Mouse (Mus musculus) heart, adult 18-20 months (tissue): ENCODE data around the gene Phf21a. TPM values are rescaled to one million over a fixed set of nuclear protein-coding genes. Genes with fewer than 3 reads are reported as not detected.

ENCODE experiments used
- DNase-seq, 2 experiments: peaks; one replicate each; pipeline ENCODE4 v3.0.0; 2021 to 2022; ENCODE audit warnings: mixed read lengths in 1 of 2
- total RNA-seq, 2 experiments: library from RNA; stranded (reverse); gene quantifications; 2 replicates each; pipeline ENCODE4 v1.2.3; 2021

Phf21a gene
- total RNA-seq, 2 experiments from 2014 or later: 23.8 to 25.3 TPM

DNA sequence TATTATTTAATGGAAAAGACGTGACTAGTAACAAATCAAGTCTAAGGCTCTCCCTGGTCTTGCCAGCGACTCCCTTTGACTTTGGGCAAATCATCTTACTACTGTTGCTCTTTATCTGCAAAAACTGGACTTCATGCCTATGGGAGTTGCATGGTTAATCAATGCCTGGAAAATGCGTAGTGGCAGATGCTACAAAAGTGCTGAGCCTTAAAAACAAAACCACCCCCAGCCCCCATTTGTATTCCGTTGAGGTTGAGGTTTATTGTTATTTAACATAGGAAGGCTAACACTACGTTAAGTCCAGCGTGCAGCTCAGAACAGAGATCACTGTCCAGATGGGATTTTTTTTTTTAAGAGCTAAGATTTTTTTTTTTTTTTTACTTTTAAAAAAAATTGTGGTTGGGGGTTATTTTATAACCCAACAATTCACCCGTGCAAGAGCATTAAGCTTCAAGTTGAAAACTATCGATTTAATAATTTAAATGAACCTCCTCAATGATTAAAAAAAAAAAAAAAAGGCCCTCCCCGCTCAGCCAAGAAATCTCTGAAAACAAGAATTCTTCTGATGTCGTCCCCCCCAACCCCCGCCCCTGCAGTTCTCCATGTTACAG is 89.3 kb downstream of the Phf21a start:
- DNase-seq: no peak

DNA sequence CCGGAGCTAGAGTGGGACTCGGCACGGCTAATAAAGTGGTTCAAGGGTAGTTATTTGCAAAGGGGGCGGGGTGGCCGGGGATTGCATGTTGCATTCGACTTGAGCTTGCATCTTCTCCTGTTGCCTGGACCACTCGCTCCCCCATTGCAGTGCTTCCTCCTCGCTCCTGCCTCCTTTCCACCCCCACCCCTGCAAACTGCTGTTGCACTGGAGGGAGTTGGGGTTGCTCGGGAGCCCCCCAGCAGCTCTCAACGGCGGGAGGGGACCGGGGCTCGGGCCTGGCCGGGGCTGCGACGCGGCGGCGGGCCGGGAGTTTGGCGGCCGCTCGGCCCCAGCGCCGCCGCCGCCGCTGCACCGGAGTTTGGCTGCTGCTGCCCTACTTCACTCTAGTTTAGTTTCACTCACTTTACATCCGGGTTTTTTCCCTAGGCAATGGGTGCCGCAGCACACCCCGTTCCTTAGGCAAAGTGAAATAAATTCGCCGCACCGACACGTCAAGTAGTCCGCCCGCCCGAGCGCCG is 90.1 kb downstream of the Phf21a start:
- DNase-seq: peak; percentile 86 to 89

DNA sequence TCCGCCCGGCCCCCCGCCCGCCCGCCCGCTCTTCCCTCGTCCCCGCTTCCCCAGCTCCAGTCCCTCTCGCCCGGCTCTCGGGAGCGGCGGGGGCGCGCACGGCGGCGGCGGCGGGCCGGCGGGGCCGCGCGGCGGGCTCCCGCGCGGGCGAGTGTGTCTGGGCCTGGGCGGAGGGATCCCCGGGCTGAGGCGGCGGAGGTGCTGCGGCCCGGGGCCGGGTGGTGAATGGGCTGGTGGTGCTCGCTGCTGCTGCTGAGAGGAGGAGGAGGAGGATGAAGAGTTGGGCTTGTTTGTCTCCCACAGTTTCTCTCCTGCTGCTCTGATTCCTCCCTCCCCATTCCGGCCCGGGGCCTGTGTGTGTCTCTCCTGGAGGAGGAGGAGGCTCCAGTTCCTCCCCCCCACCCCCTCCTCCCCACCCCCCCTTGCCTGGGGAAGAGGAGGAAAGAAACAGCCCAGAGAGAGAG is 90.7 kb downstream of the Phf21a start:
- peak; percentile 94 to 95 for DNase-seq

DNA sequence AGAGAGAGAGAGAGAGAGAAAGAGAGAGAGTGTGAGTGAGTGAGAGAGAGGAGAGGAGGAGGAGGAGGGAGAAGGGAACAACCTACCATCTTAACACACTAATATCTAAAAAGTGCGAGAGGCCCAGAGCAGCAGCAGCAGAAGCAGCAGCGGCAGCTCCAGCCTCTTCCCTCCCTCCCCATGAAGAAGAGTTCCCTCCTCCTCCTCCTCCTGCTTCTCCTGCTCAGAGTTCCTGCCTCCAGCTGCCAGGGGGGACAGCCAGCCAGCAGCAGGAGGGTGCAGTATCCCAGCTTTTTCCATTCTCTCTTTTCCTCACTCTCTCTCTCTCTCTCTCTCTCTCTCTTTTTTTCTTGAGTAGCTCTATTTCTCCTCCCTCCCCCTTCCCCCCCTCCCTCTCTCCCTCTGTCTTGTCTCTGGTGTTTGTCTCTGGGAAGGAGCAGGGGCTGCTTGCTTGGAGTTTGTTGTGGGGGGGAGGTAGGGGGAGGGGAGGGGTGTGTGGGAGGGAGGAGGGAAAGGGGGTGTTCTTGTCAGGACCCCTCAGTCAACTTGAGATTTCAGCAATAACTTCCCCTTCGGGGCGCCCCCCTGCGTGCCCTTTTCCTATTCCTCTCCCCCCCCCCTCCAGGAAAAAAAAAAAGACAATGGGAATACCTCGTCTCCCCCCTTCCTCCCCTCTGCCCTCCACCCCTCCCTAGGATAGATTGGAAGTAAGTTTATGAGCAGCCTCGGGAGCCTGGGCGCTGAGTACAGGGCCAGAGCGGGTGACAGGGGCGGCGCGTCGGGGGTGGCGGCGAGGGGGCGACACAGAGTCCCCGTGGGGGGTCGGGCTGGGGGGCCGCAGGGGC is 91.4 kb downstream of the Phf21a start:
- peak; percentile 79 for DNase-seq

DNA sequence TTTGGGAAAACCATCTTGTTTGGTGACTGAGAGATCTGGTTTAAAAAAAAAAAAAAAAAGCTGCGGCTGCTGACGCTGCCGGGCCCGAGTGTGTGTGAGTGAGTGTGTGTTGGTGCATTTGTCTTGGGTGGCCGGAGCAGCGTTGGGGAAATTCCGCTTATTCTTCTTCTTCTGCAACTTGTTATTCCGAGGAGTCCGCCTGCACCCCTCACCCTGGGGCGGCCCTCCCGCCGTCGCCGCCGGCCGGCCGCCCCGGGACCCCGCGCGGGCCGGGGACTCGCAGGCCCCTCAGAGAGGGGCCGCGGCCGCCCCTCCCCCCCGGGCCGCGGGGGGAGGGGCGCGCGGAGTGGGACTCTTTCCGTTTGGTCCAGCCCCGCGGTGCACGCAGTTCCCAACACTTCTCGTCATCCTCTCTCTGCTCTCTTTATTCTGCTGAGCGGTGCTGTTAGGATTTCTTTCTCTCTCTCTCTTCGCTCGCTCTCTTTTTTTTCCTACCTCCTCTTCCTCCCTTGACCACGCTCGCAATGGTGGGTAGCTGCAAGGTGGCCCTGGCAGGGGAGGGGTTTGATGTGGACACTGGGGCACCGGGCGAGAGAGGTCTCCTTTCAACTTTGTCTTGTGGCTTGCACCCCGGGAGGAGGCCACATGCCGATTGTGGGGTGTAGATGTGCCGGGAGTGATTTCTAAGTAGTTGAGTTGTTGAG is 92.3 kb downstream of the Phf21a start:
- peak; percentile 65 to 77 for DNase-seq

DNA sequence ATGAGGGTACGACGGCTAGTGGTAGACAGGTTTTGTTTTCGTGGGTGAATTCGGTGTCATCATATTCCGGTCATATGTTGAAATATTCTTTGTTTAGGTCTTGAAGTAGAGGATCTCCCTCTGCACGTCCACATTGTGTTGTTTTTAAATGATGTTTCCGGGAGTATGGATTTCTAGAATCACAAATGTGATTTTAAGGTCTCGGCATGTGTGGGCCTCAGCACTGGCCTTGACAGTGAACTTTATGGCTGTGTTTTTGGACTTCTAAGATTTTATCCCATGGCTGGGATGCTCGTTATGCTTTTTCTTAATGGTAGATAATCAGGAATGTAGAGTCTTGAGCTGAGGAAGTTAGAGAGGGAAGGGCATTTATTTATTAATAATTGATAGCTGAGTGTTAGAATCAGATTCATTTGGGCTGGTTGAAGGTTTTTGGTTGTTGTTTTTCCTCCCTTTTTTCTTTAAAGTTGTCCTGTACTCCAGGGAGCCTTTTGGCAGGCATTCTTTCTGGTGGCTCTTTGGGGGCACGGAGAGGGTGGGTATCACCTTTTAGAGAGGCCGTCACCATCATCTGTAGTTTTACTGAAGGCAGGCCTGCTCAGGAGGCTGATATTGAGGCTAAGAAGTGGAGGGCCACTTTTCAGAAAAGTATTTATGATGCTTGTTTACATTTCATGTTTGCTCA is 93.0 kb downstream of the Phf21a start:
- DNase-seq: no peak

DNA sequence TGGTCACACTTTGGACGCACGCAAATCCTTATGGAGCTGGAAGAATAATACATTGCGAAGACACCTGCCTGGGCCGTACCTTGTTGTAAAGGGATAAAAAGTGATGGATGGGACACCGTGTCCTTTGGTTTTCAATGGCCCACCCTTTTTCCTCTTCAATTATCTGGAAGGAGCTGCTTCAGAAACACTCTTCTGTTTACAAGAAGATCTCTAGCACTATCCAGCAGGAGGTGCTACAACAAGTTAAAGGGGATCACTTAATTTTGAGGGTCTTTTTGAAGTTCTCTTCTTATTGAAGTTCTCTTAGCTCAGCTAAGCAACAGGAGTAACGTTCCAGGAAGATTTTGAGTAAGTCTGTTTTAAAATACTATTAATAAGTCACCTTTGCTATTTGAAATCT is 94.1 kb downstream of the Phf21a start:
- DNase-seq: no peak

DNA sequence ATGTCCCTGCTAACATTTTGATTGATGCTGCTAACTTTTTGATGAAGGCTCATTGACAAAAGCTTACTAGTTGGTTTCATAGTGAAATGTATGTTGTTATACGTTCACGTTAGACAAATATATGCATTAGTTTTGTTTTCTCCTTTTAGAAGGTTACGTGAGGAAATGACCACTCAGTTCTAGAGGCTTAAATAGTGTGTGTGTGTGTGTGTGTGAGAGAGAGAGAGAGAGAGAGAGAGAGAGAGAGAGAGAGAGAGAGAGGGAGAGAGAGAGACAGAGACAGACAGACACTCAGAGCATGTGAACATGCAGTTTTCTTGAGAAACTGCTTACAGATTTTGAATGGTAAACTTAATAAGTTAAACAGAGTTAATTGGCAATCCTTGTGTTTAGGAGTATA is 95.8 kb downstream of the Phf21a start:
- DNase-seq: no peak

DNA sequence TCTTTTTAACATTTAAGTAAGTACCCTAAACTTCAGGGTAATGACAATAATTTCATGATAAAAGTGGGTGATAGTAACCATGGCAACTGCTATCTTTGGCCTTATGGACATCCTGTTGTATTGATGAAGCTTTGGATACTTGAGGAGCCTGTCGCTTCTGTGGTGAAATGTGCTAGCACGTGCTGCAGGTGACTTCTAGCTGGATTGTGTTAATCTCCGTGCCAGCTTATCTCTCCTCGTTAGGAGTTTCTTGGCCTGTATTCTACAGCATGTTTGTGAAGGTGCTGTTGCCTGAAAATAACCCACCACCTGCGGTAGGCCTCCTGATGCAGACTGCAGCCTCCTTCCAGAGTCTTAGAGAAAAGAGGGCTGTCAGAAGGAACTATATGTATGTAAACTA is 98.0 kb downstream of the Phf21a start:
- DNase-seq: no peak

DNA sequence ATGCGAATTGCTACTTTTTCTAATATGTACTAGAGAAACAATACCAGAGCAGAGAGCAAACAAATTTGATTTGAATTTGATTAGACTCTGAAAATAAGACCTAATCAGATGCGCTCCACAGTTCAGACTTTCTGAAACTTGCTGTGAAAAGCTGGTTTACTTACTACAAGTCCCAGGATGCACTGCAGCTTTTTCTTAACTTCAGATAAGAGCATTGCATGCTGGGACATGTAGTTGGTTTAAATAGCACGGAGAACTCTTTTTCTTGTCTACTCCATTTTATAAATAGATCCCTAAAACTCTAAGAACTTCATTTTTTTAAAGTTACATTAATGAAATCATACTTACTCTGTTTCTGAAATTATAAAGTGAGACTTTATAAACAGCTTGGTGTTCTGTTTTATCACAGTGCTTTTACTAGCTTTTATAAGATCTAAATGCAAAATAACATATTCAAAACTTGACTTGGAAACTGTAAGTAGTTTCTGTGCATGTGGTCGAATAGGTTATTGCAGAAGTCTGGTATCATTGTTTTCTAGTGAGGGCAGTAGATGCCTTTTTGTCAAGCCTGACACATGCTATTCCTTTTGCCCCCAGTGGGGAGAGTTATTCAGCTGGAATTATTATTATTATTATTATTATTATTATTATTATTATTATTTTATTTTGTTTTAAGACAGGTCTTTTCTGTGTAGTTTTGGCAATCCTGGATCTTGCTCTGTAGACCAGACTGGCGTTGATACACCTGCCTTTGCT is 99.1 kb downstream of the Phf21a start:
- DNase-seq: peak; percentile 69 to 71

DNA sequence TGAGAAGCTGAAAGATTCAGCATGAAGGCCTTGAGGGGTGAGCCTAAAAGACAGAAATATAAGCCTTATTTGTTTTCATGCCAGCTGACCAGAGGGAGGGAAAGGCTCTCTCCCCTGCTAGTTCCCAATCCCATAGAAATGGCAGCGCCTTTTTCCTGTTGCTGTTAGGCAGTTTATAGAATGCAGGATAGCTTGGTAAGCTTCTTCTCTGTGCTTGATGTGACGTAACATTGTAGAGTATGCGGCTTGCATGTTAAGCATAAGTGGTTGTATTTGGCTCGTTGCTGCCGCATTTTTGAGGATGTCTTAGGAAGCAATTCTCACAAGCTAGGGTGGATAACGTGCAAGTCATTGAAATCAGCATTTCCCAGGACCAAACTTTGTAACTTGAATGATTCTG is 105.2 kb downstream of the Phf21a start:
- DNase-seq: no peak

DNA sequence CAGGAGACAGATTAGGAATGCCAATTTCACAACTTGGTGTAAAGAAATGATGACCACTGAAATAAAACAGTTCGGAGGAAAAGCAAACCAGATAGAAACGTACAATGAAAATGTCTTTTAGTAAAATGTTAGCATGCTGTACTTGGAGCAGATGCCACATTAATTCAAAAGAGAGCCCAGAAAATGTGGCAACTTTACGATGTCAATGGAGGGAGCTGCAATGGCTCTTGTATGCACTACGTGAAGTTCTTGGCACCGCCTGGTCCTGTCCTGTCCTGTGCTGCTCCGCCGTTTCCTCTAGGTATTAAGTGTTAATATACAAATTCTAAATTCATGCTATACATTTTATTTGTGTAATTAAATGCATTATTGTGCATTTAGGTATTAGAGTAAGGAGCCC is 105.8 kb downstream of the Phf21a start:
- no peak for DNase-seq

DNA sequence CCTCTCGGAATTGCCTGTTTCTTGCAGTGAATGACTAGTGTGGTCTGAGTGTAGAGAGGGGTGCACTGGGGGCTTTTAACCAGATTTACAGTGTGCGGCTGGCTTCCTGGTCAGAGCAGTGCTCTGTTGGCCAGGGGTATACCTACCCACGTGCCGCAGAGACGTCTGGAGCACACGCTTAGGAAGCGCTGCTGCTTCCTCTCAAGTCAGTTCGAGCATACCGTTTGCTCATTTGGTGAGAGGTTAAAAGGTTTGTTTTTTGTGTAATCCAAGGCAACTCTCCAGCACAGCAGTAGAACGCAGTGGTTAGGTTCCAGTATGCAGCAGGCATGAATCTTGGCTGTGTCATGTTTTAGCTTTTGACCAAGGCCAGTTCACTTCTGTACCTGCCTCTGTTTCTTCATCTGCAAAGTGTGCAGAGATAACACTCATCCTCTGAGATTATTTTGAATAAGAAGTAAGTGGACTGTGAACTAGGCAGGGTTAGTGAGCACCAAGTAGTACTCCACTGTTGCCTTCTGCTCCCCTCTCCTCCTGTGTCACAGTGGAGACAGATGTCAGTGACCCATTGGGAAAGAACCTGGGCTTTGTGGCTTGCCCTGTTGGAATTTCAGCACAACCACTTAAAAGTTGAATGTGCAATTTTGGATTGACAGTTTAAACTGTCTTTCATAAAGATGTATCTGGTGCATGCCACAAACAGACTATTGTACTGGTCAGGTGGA is 106.8 kb downstream of the Phf21a start:
- no peak for DNase-seq

DNA sequence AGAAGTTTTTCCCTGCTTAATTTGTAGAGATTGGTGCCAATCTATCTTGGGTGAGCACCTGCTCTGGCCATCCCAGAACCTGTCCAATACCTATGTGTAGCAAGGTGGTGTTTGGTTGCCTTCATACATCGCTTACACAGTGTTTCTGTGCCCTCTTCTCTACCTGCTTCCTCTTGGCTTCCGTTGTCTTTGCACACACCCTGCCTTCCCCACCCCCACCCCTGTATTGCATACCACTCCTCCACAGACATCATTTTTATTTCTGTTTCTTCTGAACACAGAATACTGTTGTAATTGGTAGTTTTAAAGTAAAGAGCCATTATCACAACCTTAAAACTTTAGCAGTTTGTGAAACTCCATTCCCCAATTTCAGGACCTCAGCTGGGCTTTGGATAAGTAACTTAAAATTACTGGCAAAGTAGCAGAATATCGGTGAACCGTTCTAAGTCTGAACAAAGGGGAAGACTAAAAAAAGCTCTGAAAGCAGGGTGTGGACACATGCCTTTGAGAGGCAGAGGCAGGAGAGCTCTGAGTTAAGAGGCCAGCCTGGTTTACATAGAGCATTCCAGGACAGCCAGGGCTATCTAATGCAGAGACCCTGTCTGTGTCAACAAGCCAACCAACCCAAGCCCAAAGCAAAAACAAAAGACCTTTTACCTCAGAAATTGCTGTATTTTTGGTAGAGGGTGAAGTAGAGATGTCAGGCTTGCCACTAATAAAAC is 109.6 kb downstream of the Phf21a start:
- DNase-seq: no peak

DNA sequence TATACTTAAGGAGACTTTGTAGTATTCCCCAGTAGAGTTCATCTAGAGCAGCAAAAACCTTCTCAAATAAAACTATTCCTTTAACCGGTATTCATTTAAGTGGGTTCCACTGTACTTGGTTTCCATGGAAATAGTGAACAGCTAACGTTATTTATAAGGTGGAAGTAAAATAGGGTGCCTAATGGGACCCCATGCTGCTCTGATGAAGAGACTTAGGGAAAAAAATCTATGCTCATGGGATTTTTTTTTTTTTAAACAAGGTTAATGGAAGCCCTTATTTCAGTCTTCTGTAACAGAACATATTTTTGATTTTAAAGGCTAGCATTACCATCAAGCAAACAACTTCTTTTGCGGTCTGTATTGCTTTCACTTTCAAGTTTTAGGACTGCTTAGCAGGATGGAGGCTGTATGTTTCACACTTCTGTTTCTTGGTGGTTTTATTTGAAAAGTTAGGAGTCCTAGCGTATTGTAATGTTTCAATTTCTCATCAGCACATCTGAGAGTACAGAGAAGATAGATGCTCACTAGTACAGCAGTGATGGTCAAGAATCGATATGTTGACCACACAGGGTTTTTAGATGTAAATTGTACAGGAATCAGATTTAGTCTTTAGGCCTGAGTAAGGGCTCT is 112.2 kb downstream of the Phf21a start:
- DNase-seq: no peak

DNA sequence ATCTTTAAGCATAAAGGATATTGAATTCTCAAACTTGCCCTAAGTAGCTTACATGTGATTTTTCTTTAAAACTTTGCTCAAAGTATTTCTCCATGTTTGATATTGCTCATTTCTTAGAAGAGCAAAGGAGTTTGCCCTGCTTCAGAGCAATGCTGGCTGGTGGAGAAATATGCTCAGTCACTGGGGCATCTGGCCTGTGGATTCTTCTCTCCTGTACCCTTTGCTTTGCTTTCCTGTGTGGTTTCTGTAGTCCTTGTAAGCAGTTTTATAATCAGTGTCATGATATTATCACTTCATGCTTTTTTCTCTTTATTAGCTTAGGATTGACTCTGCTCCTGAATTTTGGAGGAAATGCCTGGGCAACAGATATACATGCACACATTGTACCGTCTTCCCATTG is 117.5 kb downstream of the Phf21a start:
- no peak for DNase-seq

DNA sequence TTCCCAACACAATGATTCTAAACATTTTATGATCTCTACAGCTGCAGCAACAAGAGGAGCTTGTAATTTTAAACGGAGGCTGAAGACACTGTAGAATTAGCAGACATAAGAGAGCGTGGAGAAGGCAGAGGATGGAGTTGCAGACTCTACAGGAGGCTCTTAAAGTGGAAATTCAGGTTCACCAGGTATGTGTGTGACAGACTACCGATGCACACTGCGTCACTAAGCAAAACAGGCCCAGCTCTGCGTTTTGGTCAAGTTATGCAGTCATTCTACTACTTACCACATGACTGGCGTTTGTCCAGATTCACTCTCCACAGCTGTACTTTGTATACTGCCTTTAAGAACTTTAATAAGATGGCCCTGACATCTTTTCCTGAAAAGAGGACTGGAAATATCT is 128.5 kb downstream of the Phf21a start:
- no peak for DNase-seq

DNA sequence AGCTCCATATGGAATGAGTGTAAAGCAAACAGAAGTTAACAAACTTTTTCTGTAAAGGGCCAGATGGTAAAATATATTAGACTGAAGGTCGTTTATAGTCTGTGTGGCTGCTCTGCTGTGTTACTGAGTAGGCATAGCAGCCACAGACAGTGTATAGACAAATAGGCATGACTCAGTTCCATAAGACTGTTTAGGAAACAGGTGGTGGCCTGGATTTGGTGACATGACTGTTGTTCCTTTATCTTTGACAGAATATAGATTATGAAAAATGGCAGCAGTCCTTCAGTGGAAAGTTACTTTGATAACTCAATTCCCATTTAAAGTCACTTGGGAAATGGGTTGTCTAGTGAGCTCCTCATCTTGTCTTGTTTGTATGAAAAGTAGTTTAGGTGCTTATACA is 132.7 kb downstream of the Phf21a start:
- no peak for DNase-seq

DNA sequence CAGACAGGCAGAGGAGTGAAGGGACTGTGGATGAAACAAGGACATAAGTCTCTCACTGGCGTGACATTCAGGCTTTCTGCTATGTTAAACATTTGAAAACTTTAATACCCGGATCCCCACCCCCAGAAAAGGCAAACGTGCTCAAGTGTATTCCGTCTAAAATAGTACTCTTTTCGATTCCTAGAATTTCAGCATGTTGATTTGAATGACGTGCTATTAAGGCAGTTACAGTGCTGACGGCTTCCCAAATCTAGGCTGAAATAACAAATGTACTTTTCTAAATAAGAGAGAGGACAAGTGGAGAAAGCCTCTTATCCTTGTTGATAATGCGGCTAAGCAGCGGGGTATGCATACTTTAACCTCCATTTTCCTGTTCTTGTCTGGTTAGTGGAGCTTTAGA is 137.1 kb downstream of the Phf21a start:
- DNase-seq: no peak

DNA sequence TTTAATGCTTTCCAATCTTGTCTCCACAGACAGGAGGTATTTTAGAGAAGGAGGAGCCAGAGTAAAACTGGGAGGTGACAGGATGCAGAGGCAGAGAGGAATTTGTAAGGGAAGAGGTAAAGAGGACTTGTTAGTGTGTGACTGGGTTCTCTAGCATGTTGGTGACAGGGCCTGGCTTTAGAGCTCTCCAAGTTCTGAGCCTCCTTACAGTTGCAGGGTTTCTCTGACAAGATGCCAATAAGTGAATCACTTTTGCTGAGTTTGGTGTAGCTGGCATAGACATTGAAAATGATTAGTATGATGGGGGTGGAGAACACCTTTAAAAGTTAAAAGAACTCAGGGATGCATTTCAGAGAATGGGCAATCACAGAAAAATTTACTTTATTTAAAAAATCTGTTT is 138.8 kb downstream of the Phf21a start:
- no peak for DNase-seq
